Mouse (Mus musculus): Measurements from ENCODE around the gene Ngp. TPM values are rescaled to one million over a fixed set of nuclear protein-coding genes. Genes with fewer than 3 reads are reported as not detected.

The Ngp gene
- total RNA-seq, 1 experiment from 2014 or later: 584 TPM

- ATAC-seq (replicated peaks in 1 of 2; ENCODE audit: insufficient read depth in 1 of 2, low FRiP score in 2 of 2, low TSS enrichment in 1 of 2, low read depth in 1 of 2, poor library complexity in 2 of 2, severe bottlenecking in 2 of 2): peak; percentile 53 to 61
Observed at GRCm38 (mm10) chr9:110410908-110411887, 8.3 kb upstream of the Ngp start.

- ATAC-seq (replicated peaks in 1 of 2; ENCODE audit: insufficient read depth in 1 of 2, low FRiP score in 2 of 2, low TSS enrichment in 1 of 2, low read depth in 1 of 2, poor library complexity in 2 of 2, severe bottlenecking in 2 of 2): no peak
Observed at GRCm38 (mm10) chr9:110412926-110413325, 6.6 kb upstream of the Ngp start.

- no peak; a peak in 1 of 4 replicates for ATAC-seq (replicated peaks in 1 of 2; ENCODE audit: insufficient read depth in 1 of 2, low FRiP score in 2 of 2, low TSS enrichment in 1 of 2, low read depth in 1 of 2, poor library complexity in 2 of 2, severe bottlenecking in 2 of 2)
Observed at GRCm38 (mm10) chr9:110413785-110414184, 5.8 kb upstream of the Ngp start.

- no peak for ATAC-seq (replicated peaks in 1 of 2; ENCODE audit: insufficient read depth in 1 of 2, low FRiP score in 2 of 2, low TSS enrichment in 1 of 2, low read depth in 1 of 2, poor library complexity in 2 of 2, severe bottlenecking in 2 of 2)
Observed at GRCm38 (mm10) chr9:110431241-110431640, 11.7 kb downstream of the Ngp start.

GRCm38 (mm10) chr9:110433045-110433444 lies 13.5 kb downstream of the Ngp start:
- no peak for ATAC-seq (replicated peaks in 1 of 2; ENCODE audit: insufficient read depth in 1 of 2, low FRiP score in 2 of 2, low TSS enrichment in 1 of 2, low read depth in 1 of 2, poor library complexity in 2 of 2, severe bottlenecking in 2 of 2)

DNA sequence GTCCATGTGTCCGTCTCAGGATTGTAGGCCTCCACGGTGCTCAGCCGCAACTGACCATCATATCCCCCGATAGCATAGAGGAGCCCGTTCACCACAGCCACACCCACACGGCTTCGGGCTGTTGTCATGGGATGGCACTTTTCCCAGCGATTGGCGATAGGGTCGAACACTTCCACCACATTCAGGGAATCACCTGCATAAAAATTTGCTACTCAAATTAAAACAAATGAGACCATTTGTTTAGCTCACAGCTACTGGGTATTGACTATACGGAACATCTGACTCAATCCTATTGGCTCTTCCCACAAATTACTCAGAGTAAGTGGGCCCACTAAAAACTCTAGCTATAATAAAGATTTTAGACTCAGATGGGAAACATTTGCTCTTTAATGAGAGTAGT lies 16.5 kb downstream of the Ngp start:
- ATAC-seq (replicated peaks in 1 of 2; ENCODE audit: insufficient read depth in 1 of 2, low FRiP score in 2 of 2, low TSS enrichment in 1 of 2, low read depth in 1 of 2, poor library complexity in 2 of 2, severe bottlenecking in 2 of 2): no peak

DNA sequence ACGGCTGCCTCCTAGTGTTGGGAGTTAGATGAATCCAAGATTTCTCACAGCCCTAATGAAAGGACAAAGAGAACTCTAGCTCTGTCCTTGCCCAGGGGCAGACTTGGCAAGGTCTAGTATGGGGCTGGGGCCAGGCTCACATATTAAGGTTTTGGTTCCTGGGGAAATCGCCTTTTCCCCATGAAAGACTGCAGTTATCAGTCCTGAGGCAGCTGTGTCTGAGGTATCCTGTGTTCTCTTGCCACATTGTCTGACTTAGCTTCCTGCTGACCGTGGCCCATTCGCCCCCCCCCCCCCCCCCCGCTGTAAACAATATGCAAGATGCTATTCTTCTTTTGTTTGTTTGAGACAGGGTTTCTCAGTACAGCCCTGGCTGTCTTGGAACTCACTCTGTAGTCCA lies 20.5 kb downstream of the Ngp start:
- ATAC-seq (replicated peaks in 1 of 2; ENCODE audit: insufficient read depth in 1 of 2, low FRiP score in 2 of 2, low TSS enrichment in 1 of 2, low read depth in 1 of 2, poor library complexity in 2 of 2, severe bottlenecking in 2 of 2): peak in 1 of 2 experiments; percentile 59; a peak in 1 of 4 replicates

- ATAC-seq (replicated peaks in 1 of 2; ENCODE audit: insufficient read depth in 1 of 2, low FRiP score in 2 of 2, low TSS enrichment in 1 of 2, low read depth in 1 of 2, poor library complexity in 2 of 2, severe bottlenecking in 2 of 2): peak; percentile 86
Observed at GRCm38 (mm10) chr9:110440559-110440958, 21.0 kb downstream of the Ngp start.

GRCm38 (mm10) chr9:110448356-110448755 lies 28.8 kb downstream of the Ngp start:
- no peak for ATAC-seq (replicated peaks in 1 of 2; ENCODE audit: insufficient read depth in 1 of 2, low FRiP score in 2 of 2, low TSS enrichment in 1 of 2, low read depth in 1 of 2, poor library complexity in 2 of 2, severe bottlenecking in 2 of 2)

DNA sequence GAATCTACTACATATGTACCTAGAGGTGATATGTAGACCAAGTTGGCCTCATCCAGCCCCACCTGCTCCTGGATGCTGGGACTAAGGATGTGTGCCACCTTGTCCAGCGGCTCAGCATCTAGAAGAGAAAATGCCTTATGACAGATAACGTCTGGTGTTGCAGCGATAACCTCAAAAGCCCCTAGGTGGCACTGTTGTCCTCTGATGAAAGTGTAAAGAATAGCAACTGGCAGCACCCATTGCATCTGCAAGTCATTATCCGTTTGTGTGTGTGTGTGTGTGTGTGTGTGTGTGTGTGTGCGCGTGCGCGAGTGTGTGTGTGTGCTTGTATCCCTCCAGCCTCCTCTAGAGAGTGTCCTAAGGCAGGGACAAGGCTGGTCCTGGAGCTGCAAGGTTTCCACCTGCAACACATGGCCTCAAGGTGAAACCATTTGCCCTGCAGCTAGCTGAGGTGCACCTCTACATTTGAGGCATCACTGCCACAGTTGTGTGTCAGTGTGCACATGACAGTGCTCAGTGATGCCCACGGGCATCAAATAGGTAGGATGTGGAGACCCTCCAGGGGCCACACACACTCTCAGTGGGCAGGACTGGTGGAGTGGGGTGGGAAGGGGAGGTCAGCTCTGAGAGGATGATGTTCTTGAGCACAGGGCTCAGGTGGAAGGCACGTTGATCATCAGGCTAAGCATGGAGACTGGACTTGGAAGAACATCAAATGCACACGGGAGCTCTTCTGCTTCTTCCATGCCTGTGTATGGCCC lies 29.5 kb downstream of the Ngp start:
- ATAC-seq (replicated peaks in 1 of 2; ENCODE audit: insufficient read depth in 1 of 2, low FRiP score in 2 of 2, low TSS enrichment in 1 of 2, low read depth in 1 of 2, poor library complexity in 2 of 2, severe bottlenecking in 2 of 2): peak; percentile 82 to 91

- peak in 1 of 2 experiments; percentile 48; a peak in 2 of 4 replicates for ATAC-seq (replicated peaks in 1 of 2; ENCODE audit: insufficient read depth in 1 of 2, low FRiP score in 2 of 2, low TSS enrichment in 1 of 2, low read depth in 1 of 2, poor library complexity in 2 of 2, severe bottlenecking in 2 of 2)
Observed at GRCm38 (mm10) chr9:110452523-110452922, 33.0 kb downstream of the Ngp start.

DNA sequence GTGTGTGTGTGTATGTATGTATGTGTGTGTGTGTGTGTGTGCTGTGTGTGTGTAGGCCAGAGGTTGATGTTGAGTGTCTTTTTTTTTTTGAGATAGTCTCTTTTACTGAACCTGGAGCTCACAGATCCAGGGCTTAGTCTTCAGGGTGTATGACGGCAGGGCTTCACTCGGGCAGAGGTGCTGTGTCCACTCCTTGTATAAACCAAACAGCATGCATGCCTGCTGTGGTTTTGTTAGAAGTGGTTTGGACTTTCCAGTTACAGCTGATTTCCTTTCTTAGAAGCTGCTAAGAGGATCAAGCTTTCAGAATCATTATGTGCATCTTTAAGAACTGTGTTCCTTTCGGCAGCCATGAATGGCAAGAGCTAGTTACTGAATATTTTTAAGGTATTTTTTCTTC lies 38.4 kb downstream of the Ngp start:
- no peak for ATAC-seq (replicated peaks in 1 of 2; ENCODE audit: insufficient read depth in 1 of 2, low FRiP score in 2 of 2, low TSS enrichment in 1 of 2, low read depth in 1 of 2, poor library complexity in 2 of 2, severe bottlenecking in 2 of 2)

DNA sequence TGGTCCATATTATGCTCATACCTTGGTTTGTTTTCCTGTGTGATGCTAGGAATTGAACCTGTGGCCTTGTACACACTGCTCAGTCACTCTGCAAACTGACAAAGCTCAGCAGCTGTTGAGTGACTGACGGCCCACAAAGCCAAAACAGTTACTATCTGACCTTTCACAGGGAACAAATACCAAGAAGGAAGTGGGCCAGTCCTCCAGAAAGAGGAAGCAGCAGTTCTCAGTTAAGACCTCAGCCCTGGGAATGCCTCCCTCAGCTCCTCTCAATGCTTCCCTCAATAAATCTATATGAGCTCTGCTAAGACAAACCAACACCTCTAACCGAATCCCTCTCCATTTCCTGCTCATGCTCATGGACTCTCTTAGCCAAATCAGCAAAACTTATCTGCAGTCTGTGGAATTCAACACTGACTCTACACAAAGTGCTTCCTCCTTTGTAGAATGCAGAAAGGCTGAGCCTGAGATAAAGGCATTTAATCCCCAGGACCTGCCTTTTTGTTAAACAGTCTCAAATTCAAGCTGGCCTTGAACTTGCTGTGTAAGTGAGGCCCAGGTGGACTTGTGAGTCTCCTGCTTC lies 39.7 kb downstream of the Ngp start:
- peak; percentile 84 to 89 for ATAC-seq (replicated peaks in 1 of 2; ENCODE audit: insufficient read depth in 1 of 2, low FRiP score in 2 of 2, low TSS enrichment in 1 of 2, low read depth in 1 of 2, poor library complexity in 2 of 2, severe bottlenecking in 2 of 2)

- no peak for ATAC-seq (replicated peaks in 1 of 2; ENCODE audit: insufficient read depth in 1 of 2, low FRiP score in 2 of 2, low TSS enrichment in 1 of 2, low read depth in 1 of 2, poor library complexity in 2 of 2, severe bottlenecking in 2 of 2)
Observed at GRCm38 (mm10) chr9:110460884-110461815, 41.6 kb downstream of the Ngp start.

DNA sequence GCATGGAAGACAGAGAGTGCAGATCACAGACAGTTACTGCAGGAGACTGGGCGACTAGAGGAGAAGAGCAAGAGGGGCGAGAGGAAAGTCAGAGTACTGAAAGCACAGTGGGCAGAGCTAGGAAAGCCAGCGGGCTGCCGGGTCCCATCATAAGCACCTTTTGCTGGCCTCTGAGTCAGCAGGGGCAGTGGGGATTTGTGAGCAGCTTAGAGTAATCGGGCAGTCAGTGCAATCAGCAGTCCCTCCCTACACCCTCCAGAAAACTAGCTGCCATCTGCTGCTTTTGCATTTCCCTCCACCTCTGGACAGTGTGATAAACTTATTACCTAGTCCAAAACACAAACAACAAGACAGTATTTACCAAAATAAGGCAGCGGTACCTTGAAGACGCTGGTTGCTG lies 42.8 kb downstream of the Ngp start:
- ATAC-seq (replicated peaks in 1 of 2; ENCODE audit: insufficient read depth in 1 of 2, low FRiP score in 2 of 2, low TSS enrichment in 1 of 2, low read depth in 1 of 2, poor library complexity in 2 of 2, severe bottlenecking in 2 of 2): no peak

DNA sequence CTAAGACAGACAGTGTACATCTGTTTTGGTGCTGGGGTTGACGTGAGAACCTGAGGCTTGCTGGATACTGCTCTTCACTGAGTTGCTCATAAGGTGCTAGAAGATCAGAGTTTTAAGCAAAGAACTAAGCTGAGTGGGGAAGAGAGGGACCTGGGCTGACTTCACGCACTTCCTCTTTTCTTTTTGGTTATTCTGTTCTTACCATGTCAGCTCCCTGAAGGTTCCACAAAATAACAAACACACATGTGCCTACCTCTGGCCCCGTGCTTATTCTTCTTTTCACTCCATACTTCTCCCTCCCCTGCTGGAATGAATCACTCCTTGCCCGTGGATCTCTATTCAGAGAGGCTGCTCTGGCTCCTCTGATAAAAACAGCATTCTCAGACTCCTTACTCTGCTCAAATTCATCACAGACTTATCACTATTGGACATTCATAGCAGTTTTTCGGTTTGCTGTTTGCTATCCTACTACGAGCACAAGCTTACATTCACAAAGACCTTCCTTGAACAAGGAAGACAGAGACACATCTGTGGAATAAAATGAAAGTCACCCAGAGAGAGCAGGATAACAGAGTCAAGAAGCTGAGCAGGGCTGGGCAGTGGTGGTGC lies 44.5 kb downstream of the Ngp start:
- peak; percentile 34 to 44; a peak in 2 of 4 replicates for ATAC-seq (replicated peaks in 1 of 2; ENCODE audit: insufficient read depth in 1 of 2, low FRiP score in 2 of 2, low TSS enrichment in 1 of 2, low read depth in 1 of 2, poor library complexity in 2 of 2, severe bottlenecking in 2 of 2)

Measured in hematopoietic stem cell, adult 5-6 weeks (primary cell).